Mouse (Mus musculus) testis, postnatal 14 days (tissue): ENCODE results near the gene Kcnq4.

Experiments used
- DNase-seq: peaks from one replicate; pipeline ENCODE4 v3.0.0; 2021; ENCODE audit warnings: low spot score

The Kcnq4 gene

GRCm38 (mm10) chr4:120725516-120726090 lies 22.8 kb downstream of the Kcnq4 start:
- DNase-seq, result no peak

- no peak for DNase-seq
These were observed 26.8 kb downstream of the Kcnq4 start for GRCm38 (mm10) chr4:120721574-120721973.

GRCm38 (mm10) chr4:120719152-120719551 lies 29.3 kb downstream of the Kcnq4 start:
- no peak for DNase-seq

GRCm38 (mm10) chr4:120717591-120717990 lies 30.8 kb downstream of the Kcnq4 start:
- no peak for DNase-seq

GRCm38 (mm10) chr4:120716765-120717164 lies 31.6 kb downstream of the Kcnq4 start:
- no peak for DNase-seq

- DNase-seq, result no peak
These were observed 32.3 kb downstream of the Kcnq4 start for GRCm38 (mm10) chr4:120716141-120716571.

GRCm38 (mm10) chr4:120713856-120714497 lies 34.4 kb downstream of the Kcnq4 start:
- no peak for DNase-seq

- DNase-seq, result no peak
These were observed 35.4 kb downstream of the Kcnq4 start for GRCm38 (mm10) chr4:120713021-120713420.

GRCm38 (mm10) chr4:120712236-120712635 lies 36.2 kb downstream of the Kcnq4 start:
- DNase-seq, result no peak

GRCm38 (mm10) chr4:120702511-120702910 lies 45.9 kb downstream of the Kcnq4 start:
- DNase-seq, result no peak

GRCm38 (mm10) chr4:120702056-120702455 lies 46.4 kb downstream of the Kcnq4 start:
- DNase-seq, result no peak

- DNase-seq, result no peak
These were observed 47.2 kb downstream of the Kcnq4 start for GRCm38 (mm10) chr4:120701180-120701579.

GRCm38 (mm10) chr4:120697799-120698484 lies 50.5 kb downstream of the Kcnq4 start:
- DNase-seq, result no peak

- no peak for DNase-seq
These were observed 51.1 kb downstream of the Kcnq4 start for GRCm38 (mm10) chr4:120697353-120697752.

GRCm38 (mm10) chr4:120692717-120693116 lies 55.7 kb downstream of the Kcnq4 start:
- peak; percentile 38 for DNase-seq

- DNase-seq, result no peak
These were observed 59.1 kb downstream of the Kcnq4 start for GRCm38 (mm10) chr4:120689317-120689716.

GRCm38 (mm10) chr4:120687282-120687681 lies 61.1 kb downstream of the Kcnq4 start:
- DNase-seq, result no peak

- no peak for DNase-seq
These were observed 65.0 kb downstream of the Kcnq4 start for GRCm38 (mm10) chr4:120683278-120683997.

- DNase-seq, result peak; percentile 67
These were observed 66.2 kb downstream of the Kcnq4 start for GRCm38 (mm10) chr4:120682168-120682567.

GRCm38 (mm10) chr4:120680953-120681352 lies 67.5 kb downstream of the Kcnq4 start:
- DNase-seq, result peak; percentile 59

GRCm38 (mm10) chr4:120675640-120676039 lies 72.8 kb downstream of the Kcnq4 start:
- no peak for DNase-seq

- no peak for DNase-seq
These were observed 73.5 kb downstream of the Kcnq4 start for GRCm38 (mm10) chr4:120674775-120675451.
